Mouse (Mus musculus) ES-Bruce4 (cell line): Measurements from ENCODE around the gene Fhl2. TPM values are rescaled to one million over a fixed set of nuclear protein-coding genes. Genes with fewer than 3 reads are reported as not detected.

Experiments used
- H3K27ac ChIP-seq: 2 replicates; pipeline ENCODE4 v1.5.1; 2012; ENCODE audit warnings: low read length, inconsistent platforms; ENCODE audit not compliant: insufficient read depth
- H3K27me3 ChIP-seq: 2 replicates; pipeline ENCODE4 v1.6.1; 2012; ENCODE audit warnings: mild to moderate bottlenecking, low read length, inconsistent platforms; ENCODE audit not compliant: control insufficient read depth, poor library complexity, insufficient read depth, severe bottlenecking
- H3K36me3 ChIP-seq: 2 replicates; pipeline ENCODE4 v1.6.1; 2012; ENCODE audit warnings: inconsistent platforms, mild to moderate bottlenecking, low read length, moderate library complexity; ENCODE audit not compliant: control insufficient read depth, poor library complexity, insufficient read depth, severe bottlenecking
- H3K4me1 ChIP-seq: one replicate; pipeline ENCODE4 v1.8.1; 2011; ENCODE audit warnings: low read length; ENCODE audit not compliant: control insufficient read depth, insufficient read depth
- H3K4me3 ChIP-seq: 2 replicates; pipeline ENCODE4 v1.5.1; 2011; ENCODE audit warnings: low read depth, mild to moderate bottlenecking, low read length
- H3K9ac ChIP-seq: 2 replicates; pipeline ENCODE4 v1.6.1; 2012; ENCODE audit warnings: low read depth, mild to moderate bottlenecking, inconsistent platforms; ENCODE audit not compliant: poor library complexity, severe bottlenecking
- H3K9me3 ChIP-seq: replicated peaks from 2 replicates; pipeline ENCODE4 v1.6.1; 2012; ENCODE audit warnings: mild to moderate bottlenecking, low read length, inconsistent platforms; ENCODE audit not compliant: control insufficient read depth, poor library complexity, insufficient read depth, severe bottlenecking
- CTCF ChIP-seq: IDR thresholded peaks from one replicate; pipeline ENCODE4 v1.8.1; 2011; ENCODE audit warnings: low read depth, low read length
- EP300 ChIP-seq: IDR thresholded peaks from 2 replicates; pipeline ENCODE4 v1.6.1; 2011; ENCODE audit warnings: low read depth, low read length; ENCODE audit not compliant: insufficient read depth
- POLR2A ChIP-seq: IDR thresholded peaks from one replicate; pipeline ENCODE4 v1.8.1; 2011; ENCODE audit warnings: low read length; ENCODE audit not compliant: insufficient read depth
- polyA plus RNA-seq: library from polyadenylated mRNA; stranded (reverse); fragments of >200 nt; gene quantifications from 2 replicates; pipeline ENCODE4 v1.2.4, GENCODE M21; 2011; ENCODE audit warnings: low read depth; ENCODE audit not compliant: missing spikeins, insufficient read depth, insufficient read length

Gene Fhl2
- polyA plus RNA-seq, 1 experiment, result 11.6 TPM

DNA sequence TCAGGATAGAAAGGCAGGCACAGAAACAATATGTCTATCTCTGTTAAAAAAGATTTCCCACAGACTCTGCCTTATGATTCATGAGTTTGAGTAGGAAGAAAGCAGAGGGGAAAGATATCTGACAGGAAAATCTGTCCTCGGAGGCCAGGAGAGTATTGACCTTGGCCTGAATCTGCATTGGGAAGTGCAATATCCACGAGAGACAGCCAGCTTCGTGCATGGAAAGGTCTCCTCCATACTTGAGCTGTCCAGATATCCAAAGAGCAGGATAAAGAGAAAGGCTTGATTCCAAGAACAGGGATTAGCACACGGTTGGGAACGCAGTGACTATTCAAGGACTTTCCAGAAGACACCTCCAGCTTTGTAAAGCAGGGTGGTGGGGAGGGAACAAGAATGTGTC lies 43.2 kb downstream of the Fhl2 start:
- no peak overlapping the region for H3K4me3 ChIP-seq
- H3K4me1 ChIP-seq, result no peaks in the 10 kb centered on the region
- H3K9ac ChIP-seq, result no peak overlapping the region
- H3K36me3 ChIP-seq, result no peaks in the 10 kb centered on the region
- no peak for TF ChIP-seq POLR2A
- no peak for TF ChIP-seq EP300
- TF ChIP-seq CTCF, result no peak
- no peak overlapping the region for H3K27ac ChIP-seq
- no peaks in the 10 kb centered on the region for H3K27me3 ChIP-seq
- no peaks in the 10 kb centered on the region for H3K9me3 ChIP-seq

DNA sequence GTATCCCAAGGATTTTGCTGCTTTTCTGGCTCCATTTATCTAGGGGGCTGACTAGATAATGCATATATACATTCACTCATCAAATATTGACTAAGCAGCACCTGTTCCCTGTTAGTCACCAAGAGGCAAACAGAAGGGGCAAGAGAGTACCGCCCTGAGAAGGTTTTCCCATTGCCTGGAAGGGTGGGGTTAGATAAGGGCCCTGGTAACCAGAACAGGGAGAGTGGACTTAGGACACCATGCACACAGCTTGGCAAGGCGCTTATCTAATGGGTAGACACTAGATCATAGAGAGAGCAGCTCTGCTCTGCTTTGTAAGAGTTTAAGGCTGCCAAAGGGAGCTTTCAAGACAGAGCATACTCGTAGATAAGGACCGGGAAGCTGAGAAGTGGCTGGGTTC lies 44.2 kb downstream of the Fhl2 start:
- no peaks in the 10 kb centered on the region for H3K9me3 ChIP-seq
- no peak overlapping the region for H3K4me3 ChIP-seq
- no peaks in the 10 kb centered on the region for H3K27me3 ChIP-seq
- H3K9ac ChIP-seq, result no peak overlapping the region
- H3K36me3 ChIP-seq, result no peaks in the 10 kb centered on the region
- no peak overlapping the region for H3K27ac ChIP-seq
- no peaks in the 10 kb centered on the region for H3K4me1 ChIP-seq
- no peak for TF ChIP-seq CTCF

DNA sequence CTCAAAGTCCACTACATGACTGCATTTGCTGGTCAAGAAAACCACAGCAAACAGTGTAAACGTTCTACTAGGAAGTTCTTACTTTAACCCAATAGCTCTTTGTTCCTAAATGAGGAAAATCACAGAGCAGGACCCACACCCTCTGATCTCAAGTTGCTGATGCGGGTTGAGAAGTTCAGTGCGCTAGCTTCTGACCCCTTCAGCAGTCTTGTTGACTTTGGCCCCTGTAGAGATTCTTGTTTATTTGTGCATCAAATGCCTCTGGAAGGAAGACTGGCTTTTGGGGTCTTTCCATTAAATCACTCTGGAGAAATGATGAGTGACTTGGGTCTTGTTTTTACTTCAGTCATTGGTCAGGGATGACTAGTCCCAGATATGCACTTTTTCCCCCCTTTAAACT lies 46.6 kb downstream of the Fhl2 start:
- Histone ChIP-seq H3K4me3 (no peak overlapping the region), H3K36me3 (no peaks in the 10 kb centered on the region), H3K27ac (no peak overlapping the region), H3K9ac (no peak overlapping the region), H3K9me3 (no peaks in the 10 kb centered on the region), H3K27me3 (no peaks in the 10 kb centered on the region), H3K4me1 (no peaks in the 10 kb centered on the region)
- TF ChIP-seq POLR2A, result no peak
- TF ChIP-seq CTCF, result no peak
- TF ChIP-seq EP300, result no peak

DNA sequence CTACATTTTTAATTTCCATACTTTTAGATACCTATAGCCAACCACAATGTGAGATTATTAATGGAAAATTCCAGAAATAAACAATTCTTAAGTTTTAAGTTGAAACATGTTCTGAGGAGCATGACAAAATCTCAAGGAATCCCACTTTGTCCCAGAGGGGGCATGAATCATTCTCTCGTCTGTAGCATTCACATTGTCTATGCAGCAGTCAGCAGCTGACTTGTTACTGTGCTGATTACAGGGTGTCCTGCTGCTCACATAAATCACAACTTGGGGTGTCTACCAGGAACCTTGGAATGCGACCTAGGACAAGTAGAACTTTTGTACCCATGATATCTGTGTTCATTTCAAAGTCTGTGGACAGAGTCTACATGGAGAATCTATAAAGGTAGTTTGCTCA lies 49.3 kb downstream of the Fhl2 start:
- Histone ChIP-seq H3K9me3 (no peaks in the 10 kb centered on the region; the same call in 1 of the 2 replicates), H3K27ac (no peak overlapping the region), H3K27me3 (no peaks in the 10 kb centered on the region), H3K9ac (no peak overlapping the region), H3K4me1 (no peaks in the 10 kb centered on the region), H3K36me3 (no peaks in the 10 kb centered on the region), H3K4me3 (no peak overlapping the region)
- TF ChIP-seq EP300 (no peak), CTCF (no peak), POLR2A (no peak)

DNA sequence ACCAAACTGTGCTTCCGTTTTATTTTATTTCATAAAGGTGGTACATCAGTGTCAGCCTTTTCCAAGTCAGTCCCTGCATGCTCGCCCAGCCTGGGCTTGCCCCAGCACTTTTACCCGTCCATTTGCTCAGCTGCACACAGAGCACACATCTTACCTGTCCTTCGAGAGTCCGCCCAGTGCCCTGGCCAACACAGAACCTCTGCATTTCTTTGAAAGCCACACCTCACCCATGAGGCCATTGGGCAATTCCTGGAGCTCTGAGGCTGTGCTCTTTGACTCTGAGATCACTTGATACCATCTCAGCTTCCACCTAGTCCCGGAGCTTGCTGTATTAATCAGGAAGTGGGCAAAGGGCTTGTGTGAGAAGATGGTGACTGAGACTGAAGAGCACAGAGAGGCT lies 51.4 kb downstream of the Fhl2 start:
- H3K9ac ChIP-seq, result no peak overlapping the region
- no peak overlapping the region for H3K4me3 ChIP-seq
- H3K27me3 ChIP-seq, result no peaks in the 10 kb centered on the region
- no peak for TF ChIP-seq POLR2A
- no peak for TF ChIP-seq EP300
- no peak for TF ChIP-seq CTCF
- no peaks in the 10 kb centered on the region; the same call in 1 of the 2 replicates for H3K9me3 ChIP-seq
- no peaks in the 10 kb centered on the region for H3K36me3 ChIP-seq
- H3K4me1 ChIP-seq, result no peaks in the 10 kb centered on the region
- H3K27ac ChIP-seq, result no peak overlapping the region

DNA sequence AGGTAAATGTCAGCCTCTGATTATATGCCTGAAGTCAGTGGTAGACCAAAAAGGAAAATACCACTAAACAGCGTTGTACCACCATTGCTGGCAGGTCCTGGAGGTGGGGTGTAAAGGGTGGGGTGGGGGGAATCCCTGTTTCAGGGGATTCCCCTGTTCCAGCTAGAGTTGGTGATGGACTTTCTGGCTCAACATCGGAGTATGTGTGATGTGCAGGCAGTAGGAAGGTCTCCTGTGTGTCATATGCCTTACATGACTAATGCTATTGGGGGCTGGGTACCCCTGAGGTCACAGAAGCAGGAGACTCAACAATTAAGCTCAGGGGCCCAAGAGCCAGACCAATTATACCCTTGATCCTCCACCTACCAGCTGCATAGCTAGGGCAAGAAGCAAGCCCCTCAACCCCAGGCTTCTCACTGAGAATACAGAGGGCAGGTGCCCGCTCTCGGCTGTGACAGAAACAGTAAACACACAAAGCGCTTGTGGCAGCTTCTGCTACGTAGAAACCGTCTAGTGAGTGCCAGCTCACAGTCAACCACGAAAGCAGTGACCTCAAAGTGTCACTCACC lies 52.4 kb downstream of the Fhl2 start:
- TF ChIP-seq CTCF (no peak), POLR2A (no peak), EP300 (no peak)
- Histone ChIP-seq H3K36me3 (no peaks in the 10 kb centered on the region), H3K27me3 (no peaks in the 10 kb centered on the region), H3K4me3 (no peak overlapping the region), H3K4me1 (no peaks in the 10 kb centered on the region), H3K9me3 (no peaks in the 10 kb centered on the region; the same call in 1 of the 2 replicates), H3K9ac (no peak overlapping the region), H3K27ac (no peak overlapping the region)
